Mouse (Mus musculus) adrenal gland, adult 18-20 months (tissue): Measurements from ENCODE around the gene Ap5z1. TPM values are rescaled to one million over a fixed set of nuclear protein-coding genes. Genes with fewer than 3 reads are reported as not detected.

Experiments
- DNase-seq, 2 experiments: peaks; one replicate each; pipeline ENCODE4 v3.0.0; 2021 to 2022; ENCODE audit warnings: low spot score in 2 of 2
- total RNA-seq, 2 experiments: library from RNA; stranded (reverse); gene quantifications; 1 replicate in 1 of 2; 2 replicates in 1 of 2; pipeline ENCODE4 v1.2.3; 2021

Gene Ap5z1
- total RNA-seq, 2 experiments from 2014 or later: 15.4 to 18.1 TPM

- no peak for DNase-seq
Observed at GRCm38 (mm10) chr5:142510061-142510414, 46.3 kb downstream of the Ap5z1 start.

GRCm38 (mm10) chr5:142512112-142512511, 48.4 kb downstream of the Ap5z1 start:
- DNase-seq: no peak

- DNase-seq: no peak
Observed at GRCm38 (mm10) chr5:142518973-142519372, 55.2 kb downstream of the Ap5z1 start.

- DNase-seq: no peak
Observed at GRCm38 (mm10) chr5:142520360-142520759, 56.6 kb downstream of the Ap5z1 start.

DNA sequence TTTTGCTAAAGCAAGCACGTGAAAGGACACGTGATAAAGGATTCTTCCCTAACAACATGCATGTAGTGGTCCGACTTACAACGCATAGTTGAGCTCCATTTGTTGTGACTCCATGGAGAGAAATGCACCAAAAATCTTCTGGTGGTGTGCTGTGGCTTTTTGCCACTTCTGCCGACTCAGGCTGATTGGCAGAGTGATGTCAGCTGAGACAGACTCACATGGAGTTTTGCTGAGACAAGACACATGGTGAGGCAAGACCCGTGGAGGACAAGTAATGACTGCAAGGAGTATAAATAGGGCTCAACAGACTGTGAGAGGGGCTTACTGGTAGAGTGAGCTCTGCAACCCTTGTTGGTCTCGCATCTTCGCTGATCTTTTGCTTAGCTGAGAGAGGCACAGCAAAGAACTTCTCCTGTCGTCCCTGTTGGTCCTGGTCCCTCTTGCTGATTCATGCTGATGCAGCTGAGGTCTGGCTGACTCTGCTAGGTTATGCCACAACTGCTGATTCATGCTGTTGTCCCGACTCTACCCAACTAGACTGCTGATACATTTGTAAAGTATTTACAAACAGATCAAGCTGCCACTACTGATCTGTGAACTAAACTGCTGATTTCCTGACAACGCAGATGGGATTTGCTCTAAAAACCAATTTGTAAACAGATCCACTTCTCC, 57.6 kb downstream of the Ap5z1 start:
- peak in 1 of 2 experiments; percentile 23 for DNase-seq

DNA sequence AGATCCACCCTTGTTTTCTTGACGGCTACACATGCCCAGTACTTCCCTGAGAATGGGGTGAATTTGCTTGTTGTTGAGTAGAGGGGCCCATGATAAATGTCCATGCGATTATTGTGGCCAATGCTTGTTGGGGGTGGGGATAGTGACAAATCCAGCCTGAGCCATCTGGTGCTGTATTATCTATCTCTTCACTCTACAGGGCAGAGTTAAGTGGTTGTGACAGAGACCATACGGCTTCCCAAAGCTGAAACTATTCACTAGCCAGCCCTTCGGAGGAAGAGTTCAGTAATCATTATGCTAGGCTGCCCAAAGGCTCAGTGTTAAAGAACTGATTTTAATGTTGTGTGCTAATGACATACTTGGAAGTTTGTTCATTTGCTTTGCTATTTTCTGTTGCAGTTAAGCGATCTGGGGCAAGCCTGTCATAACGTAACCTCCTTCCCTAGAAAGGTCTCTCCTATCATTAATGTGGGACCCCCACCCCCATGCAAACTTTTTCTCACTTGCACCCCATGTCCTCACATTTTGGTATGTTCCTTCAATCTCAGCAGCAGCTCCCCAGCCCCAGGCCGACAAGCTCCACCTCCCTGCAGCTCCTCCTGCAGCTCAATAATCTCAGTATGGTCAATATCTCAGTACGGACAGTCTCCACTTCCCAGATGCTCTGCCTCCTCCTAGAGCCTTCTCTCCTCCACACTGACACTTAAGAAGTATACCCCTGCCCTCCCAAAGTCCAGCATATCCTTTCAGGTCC, 61.1 kb downstream of the Ap5z1 start:
- DNase-seq: no peak

Other genes with a start within 250 kb of the Ap5z1 start
- 10 to 100 TPM; 17.9 to 22.1 TPM for gene Foxk1, start 62.4 kb upstream of the Ap5z1 start, total RNA-seq
- gene Papolb, start 66.1 kb downstream of the Ap5z1 start, total RNA-seq: under 1 TPM; 0.10 TPM
- gene Radil, start 87.2 kb downstream of the Ap5z1 start, total RNA-seq: 1 to 10 TPM; 3.4 to 5.4 TPM
- 10 to 100 TPM; 46.2 to 55.8 TPM for gene Mmd2, start 144.9 kb downstream of the Ap5z1 start, total RNA-seq
- gene Wipi2, start 163.8 kb downstream of the Ap5z1 start, total RNA-seq: 100 to 1,000 TPM; 104 TPM
- gene Slc29a4, start 228.6 kb downstream of the Ap5z1 start, total RNA-seq: 10 to 100 TPM; 22.9 to 25.0 TPM